Mouse (Mus musculus) liver, adult 2 months (tissue): ENCODE data around the gene Tgfbr3.

Source experiments
- CTCF ChIP-seq: fragments of 200-500 bp; IDR thresholded peaks from 2 replicates; pipeline ENCODE4 v1.5.1; 2011; ENCODE audit warnings: low read depth, low read length, control low read depth
- POLR2A ChIP-seq: fragments of 200-500 bp; IDR thresholded peaks from 2 replicates; pipeline ENCODE4 v1.6.1; 2011; ENCODE audit warnings: low read length, control low read depth; ENCODE audit not compliant: insufficient read depth; ENCODE audit errors: extremely low read depth

- no peak for TF ChIP-seq CTCF
- TF ChIP-seq POLR2A = no peak
Measured at GRCm38 (mm10) chr5:107169796-107170195, 119.6 kb downstream of the Tgfbr3 start.
